In genomic region chr6:125148251-125148925, GRCm38 (mm10) we compare ENCODE assay signal across 8 mouse cellular contexts. TPM values are rescaled to one million over a fixed set of nuclear protein-coding genes. Genes with fewer than 3 reads are reported as not detected.
DNase-seq lines count a peak whose midpoint lies in the region; ATAC-seq and TF ChIP-seq lines count a peak whose summit lies in the region.

No protein-coding gene starts in this region.

- no peak for TF ChIP-seq CTCF in left cerebral cortex, adult 2 months (IDR thresholded peaks at IDR 0.05)

- DNase-seq in left cerebral cortex, adult 2 months (ENCODE audit: extremely low spot score in 1 of 2, low spot score in 2 of 2): peak; percentile 46 to 57
- DNase-seq in left cerebral cortex, adult 11 months (ENCODE audit: low spot score): no peak
- peak; percentile 35 to 41 for DNase-seq in cerebellum, postnatal 10 days
- peak; percentile 84 to 89 for DNase-seq in heart, adult 9 months (ENCODE audit: low spot score in 2 of 2)
- peak; percentile 42 to 58 for DNase-seq in lung, postnatal 4 days
- no peak for DNase-seq in embryo, embryonic 10 days (ENCODE audit: low spot score)

- no peaks in the 10 kb centered on the region for H3K27me3 ChIP-seq in kidney, embryonic 14.5 days (ENCODE audit: control insufficient read depth, insufficient read depth, low read length)

- peaks cover 41% of the 10 kb centered on the region for H3K4me1 ChIP-seq in kidney, embryonic 14.5 days (ENCODE audit: control insufficient read depth, insufficient read depth, low read length)

- peak overlapping the region; percentile 31 for H3K9ac ChIP-seq in kidney, embryonic 14.5 days (ENCODE audit: low read depth, low read length)

- H3K36me3 ChIP-seq in kidney, embryonic 14.5 days (ENCODE audit: control insufficient read depth, insufficient read depth, low read length): peaks cover 10% of the 10 kb centered on the region

- intact Hi-C loops in left cerebral cortex, adult 2 months (cut with DNase I): loop anchor here (1.0 to 5.0 kb wide), 2 partner anchors 17 to 124 kb away; no protein-coding TSS in a partner anchor

- peak overlapping the region; percentile 97 for H3K27ac ChIP-seq in left cerebral cortex, adult 2 months
- H3K27ac ChIP-seq in kidney, embryonic 14.5 days (ENCODE audit: low read depth, low read length): peak overlapping the region; percentile 78

- ATAC-seq in kidney, embryonic 14.5 days (ENCODE audit: low FRiP score, low TSS enrichment): peak; percentile 28
- no peak for ATAC-seq in activated CD4-positive, CD25-positive, alpha-beta regulatory T cell, adult 4 months

- H3K4me3 ChIP-seq in left cerebral cortex, adult 2 months: peak overlapping the region; percentile 95
- H3K4me3 ChIP-seq in kidney, embryonic 14.5 days (ENCODE audit: low read length): no peak overlapping the region; the same call in 1 of the 2 replicates

- peak overlapping the region; percentile 8; the same call in 1 of the 2 replicates for H3K4me2 ChIP-seq in kidney, embryonic 14.5 days (replicated peaks; ENCODE audit: low read depth, low read length)

- H3K9me3 ChIP-seq in kidney, embryonic 14.5 days (ENCODE audit: control insufficient read depth, low read length): no peaks in the 10 kb centered on the region

- WGBS in kidney, embryonic 14.5 days: 43% methylated on average over 18 of the region's 18 CpGs

RNA-seq across cellular contexts. Expression of gene Iffo1, which starts 3.3 kb away (rescaled TPM):
- total RNA-seq in left cerebral cortex, adult 2 months (2021): 10 to 100 TPM; 64.6 to 67.1 TPM
- 7.0 and 7.4 TPM in 2 replicates for polyA plus RNA-seq in kidney, embryonic 14.5 days (2014; fragmentation: Nextera tagmentation; extraction: Ambion mirVana)
- 10 to 100 TPM in 1 of 2 experiments, 1 to 10 TPM in 1; 6.9 to 13.3 TPM for polyA plus RNA-seq in activated CD4-positive, CD25-positive, alpha-beta regulatory T cell, adult 4 months (2017; shearing (Covaris generic))

RNA-seq across cellular contexts. Expression of gene Nop2, which starts 16.7 kb away (rescaled TPM):
- total RNA-seq in left cerebral cortex, adult 2 months (2021): 10 to 100 TPM; 28.1 to 32.1 TPM
- 58.2 and 67.2 TPM in 2 replicates for polyA plus RNA-seq in kidney, embryonic 14.5 days (2014; fragmentation: Nextera tagmentation; extraction: Ambion mirVana)
- 10 to 100 TPM; 40.6 to 50.3 TPM for polyA plus RNA-seq in activated CD4-positive, CD25-positive, alpha-beta regulatory T cell, adult 4 months (2017; shearing (Covaris generic))

RNA-seq across cellular contexts. Expression of gene Gapdh, which starts 17.9 kb away (rescaled TPM):
- total RNA-seq in left cerebral cortex, adult 2 months (2021): 1,000 to 10,000 TPM; 2,312 to 2,314 TPM
- 2,196 and 2,293 TPM in 2 replicates for polyA plus RNA-seq in kidney, embryonic 14.5 days (2014; fragmentation: Nextera tagmentation; extraction: Ambion mirVana)
- 100 to 1,000 TPM; 300 to 540 TPM for polyA plus RNA-seq in activated CD4-positive, CD25-positive, alpha-beta regulatory T cell, adult 4 months (2017; shearing (Covaris generic))

RNA-seq across cellular contexts. Expression of gene Ncapd2, which starts 43.1 kb away (rescaled TPM):
- total RNA-seq in left cerebral cortex, adult 2 months (2021): 10 to 100 TPM; 22.6 to 23.4 TPM
- 99.6 and 150 TPM in 2 replicates for polyA plus RNA-seq in kidney, embryonic 14.5 days (2014; fragmentation: Nextera tagmentation; extraction: Ambion mirVana)
- polyA plus RNA-seq in activated CD4-positive, CD25-positive, alpha-beta regulatory T cell, adult 4 months (2017; shearing (Covaris generic)): 10 to 100 TPM; 33.1 to 61.3 TPM

RNA-seq across cellular contexts. Expression of gene Mrpl51, which starts 43.2 kb away (rescaled TPM):
- 10 to 100 TPM; 69.1 to 74.5 TPM for total RNA-seq in left cerebral cortex, adult 2 months (2021)
- 203 and 238 TPM in 2 replicates for polyA plus RNA-seq in kidney, embryonic 14.5 days (2014; fragmentation: Nextera tagmentation; extraction: Ambion mirVana)
- polyA plus RNA-seq in activated CD4-positive, CD25-positive, alpha-beta regulatory T cell, adult 4 months (2017; shearing (Covaris generic)): 10 to 100 TPM; 85.7 to 89.0 TPM

Comparison
In these comparisons a context has a peak if more than half of its experiments do, and no peak if none do; other contexts are left out.
1. DNase-seq: peak in left cerebral cortex, adult 2 months (2 of 2), cerebellum, postnatal 10 days (2 of 2), heart, adult 9 months (2 of 2) and lung, postnatal 4 days (2 of 2); none in left cerebral cortex, adult 11 months (single experiment) and embryo, embryonic 10 days (single experiment).